Mouse (Mus musculus) G1E (cell line): ENCODE results near the gene Ppp2r3a.

ENCODE experiments used
- CTCF ChIP-seq: IDR thresholded peaks from 2 replicates; pipeline ENCODE4 v1.5.1; 2012; ENCODE audit warnings: low read depth, low read length, inconsistent platforms, mixed read lengths
- GATA1 ChIP-seq: IDR thresholded peaks from 2 replicates; pipeline ENCODE4 v1.6.1; 2012; ENCODE audit warnings: borderline replicate concordance, low read length, inconsistent platforms, mixed read lengths
- POLR2AphosphoS5 ChIP-seq: IDR thresholded peaks from 2 replicates; pipeline ENCODE4 v1.6.1; 2012; ENCODE audit warnings: low read depth, low read length, inconsistent platforms; ENCODE audit not compliant: insufficient replicate concordance
- TAL1 ChIP-seq: conservative IDR thresholded peaks from 2 replicates; pipeline ENCODE4 v1.6.1; 2012; ENCODE audit warnings: low read depth, low read length, inconsistent platforms, mixed read lengths

DNA sequence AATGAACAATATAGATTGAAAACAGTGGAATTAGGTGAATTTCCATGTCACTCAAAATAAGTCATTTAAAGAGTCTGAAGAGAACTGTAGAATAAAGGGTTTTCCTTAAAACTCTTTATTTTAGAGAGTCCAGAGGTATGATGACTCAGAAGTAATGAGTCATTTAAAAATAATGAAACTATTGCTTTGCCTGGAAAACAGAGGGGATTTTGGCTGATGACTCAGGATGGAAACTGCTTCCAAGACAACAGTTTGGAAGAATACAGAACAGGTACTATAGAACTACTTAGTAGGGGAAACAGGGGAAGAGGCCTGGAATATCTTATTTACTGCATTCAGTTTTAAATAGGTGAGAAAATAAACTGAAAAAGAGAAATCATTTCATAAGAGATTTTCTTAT, 22.7 kb downstream of the Ppp2r3a start:
- no peak for TF ChIP-seq CTCF
- no peak for TF ChIP-seq GATA1
- no peak for TF ChIP-seq TAL1
- TF ChIP-seq POLR2AphosphoS5 = no peak
